Mouse (Mus musculus) gastrocnemius, adult 2 months (tissue): Measurements from ENCODE around the gene Zfp644. TPM values are rescaled to one million over a fixed set of nuclear protein-coding genes. Genes with fewer than 3 reads are reported as not detected.
A peak's percentile ranks its signal among the peaks of the same experiment; 100 is the strongest.

Source experiments
- DNase-seq: peaks from one replicate; pipeline ENCODE4 v3.0.0; 2022
- H3K27ac ChIP-seq: fragments of 200-600 bp; 2 replicates; pipeline ENCODE4 v1.8.1; 2022; ENCODE audit warnings: mild to moderate bottlenecking
- H3K4me3 ChIP-seq: fragments of 200-600 bp; 2 replicates; pipeline ENCODE4 v1.8.1; 2022; ENCODE audit warnings: mild to moderate bottlenecking, moderate library complexity
- CTCF ChIP-seq: fragments of 200-600 bp; IDR thresholded peaks from 2 replicates; pipeline ENCODE4 v1.8.1; 2022; ENCODE audit warnings: antibody characterized with exemption, mild to moderate bottlenecking, moderate library complexity
- intact Hi-C: fragments of 180-260 bp; cut with DNase I; formaldehyde crosslinking; loops from one replicate; pipeline ENCODE4 v1.15.1; 2025
- total RNA-seq, 2 experiments: library from RNA; stranded (reverse); gene quantifications; 2 replicates each; pipeline ENCODE4 v1.2.3; 2021

The Zfp644 gene
- total RNA-seq, 2 experiments from 2014 or later, result 51.2 to 55.7 TPM

- DNase-seq, result no peak
- H3K4me3 ChIP-seq, result no peak overlapping the region
- intact Hi-C loops, result no loop called here
- no peak overlapping the region for H3K27ac ChIP-seq
- no peak for TF ChIP-seq CTCF
Measured at GRCm38 (mm10) chr5:106612151-106612550, 84.9 kb downstream of the Zfp644 start.

- DNase-seq, result no peak
- no peak for TF ChIP-seq CTCF
- no peak within 1 kb of the TSS for H3K27ac ChIP-seq
- no peak within 1 kb of the TSS for H3K4me3 ChIP-seq
- intact Hi-C loops, result no loop called here
Measured at GRCm38 (mm10) chr5:106608798-106609197, 88.3 kb downstream of the Zfp644 start, which contains the start of gene Gm17304. Gene Gm17304 (plus strand): TSS chr5:106609098.

GRCm38 (mm10) chr5:106607081-106607480, 90.0 kb downstream of the Zfp644 start:
- no peak for TF ChIP-seq CTCF
- intact Hi-C loops, result no loop called here
- Histone ChIP-seq H3K4me3 (no peak overlapping the region), H3K27ac (no peak overlapping the region)
- DNase-seq, result no peak

DNA sequence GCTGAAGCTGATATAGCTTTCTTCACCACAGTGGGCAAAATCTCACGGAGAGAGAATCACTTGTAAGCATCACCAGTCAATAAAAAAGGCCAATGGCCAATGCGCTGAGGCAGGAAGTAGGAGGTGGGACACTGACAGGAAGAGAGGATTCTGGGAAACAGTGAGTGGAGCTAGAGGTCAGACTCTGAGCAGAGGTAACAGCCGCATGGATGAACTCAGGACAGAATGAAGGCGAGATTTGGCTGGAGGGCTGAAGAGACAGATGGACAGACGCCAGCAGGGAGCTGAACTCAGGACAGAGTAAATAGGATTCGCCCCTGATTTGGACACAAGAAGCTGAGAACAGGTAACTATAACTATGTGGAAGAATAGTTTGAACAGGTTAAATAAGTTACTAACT, 92.0 kb downstream of the Zfp644 start:
- no peak for TF ChIP-seq CTCF
- DNase-seq, result no peak
- intact Hi-C loops, result no loop called here
- H3K27ac ChIP-seq, result no peak overlapping the region
- no peak overlapping the region for H3K4me3 ChIP-seq

DNA sequence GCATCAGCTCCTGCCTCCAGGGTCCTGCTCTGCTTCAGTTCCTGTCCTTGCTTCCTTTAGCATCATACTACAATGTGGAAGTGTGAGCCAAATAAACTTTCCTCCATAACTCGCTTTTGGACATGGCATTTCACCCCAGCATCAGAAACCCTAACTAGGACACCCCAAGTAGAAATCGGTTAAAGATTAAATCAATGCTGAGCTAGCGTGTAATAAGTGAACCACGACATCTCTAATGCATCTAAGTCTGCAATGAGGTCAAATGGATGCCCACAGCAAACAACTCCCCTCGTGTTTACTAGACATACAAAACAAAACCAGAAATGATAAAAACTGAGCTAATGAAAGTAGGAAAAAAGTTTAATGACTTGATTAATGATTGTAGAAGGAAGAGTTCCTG, 92.7 kb downstream of the Zfp644 start:
- no peak for TF ChIP-seq CTCF
- no peak for DNase-seq
- Histone ChIP-seq H3K27ac (no peak overlapping the region), H3K4me3 (no peak overlapping the region)
- intact Hi-C loops, result no loop called here

DNA sequence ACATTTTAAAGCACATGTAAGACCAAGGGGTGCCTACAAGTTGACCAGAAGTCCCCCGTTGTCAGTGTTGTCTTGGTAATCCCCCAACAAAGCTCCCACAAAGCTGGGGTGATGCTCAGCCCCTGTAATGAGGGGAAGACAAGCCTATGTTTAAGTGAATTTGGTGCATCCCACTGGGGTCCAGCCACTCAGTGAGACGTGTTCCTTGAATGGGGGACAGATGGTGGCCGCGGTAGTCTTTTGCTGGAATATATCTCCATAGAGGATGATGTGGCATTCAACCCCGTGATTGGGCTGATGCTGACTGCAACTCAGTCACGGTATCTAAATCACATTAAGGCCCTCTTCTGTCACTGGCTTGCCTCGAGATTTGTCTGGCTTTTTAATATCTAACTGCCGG, 97.6 kb downstream of the Zfp644 start:
- Histone ChIP-seq H3K27ac (no peak overlapping the region), H3K4me3 (no peak overlapping the region)
- intact Hi-C loops, result no loop called here
- TF ChIP-seq CTCF, result no peak
- no peak for DNase-seq

DNA sequence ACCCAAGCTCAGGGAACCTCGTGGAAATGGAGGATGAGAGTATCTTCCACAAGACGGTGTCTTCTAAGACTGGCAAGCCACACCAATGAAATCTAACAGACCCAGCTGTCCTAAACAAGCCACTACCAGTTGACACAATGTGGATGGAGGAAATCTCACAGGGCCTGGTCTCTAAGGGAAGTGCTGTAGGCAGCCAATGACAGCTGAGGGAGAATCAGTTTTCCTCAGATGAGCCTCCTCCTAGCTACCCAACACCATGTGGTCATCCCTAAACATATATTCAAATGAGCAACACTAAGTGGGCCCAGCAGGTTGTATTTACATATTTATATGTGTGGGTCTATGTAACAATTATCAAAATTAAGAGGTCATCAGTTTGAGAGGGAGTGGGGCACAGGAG, 99.6 kb downstream of the Zfp644 start:
- intact Hi-C loops, result no loop called here
- no peak for TF ChIP-seq CTCF

GRCm38 (mm10) chr5:106594388-106594787, 102.7 kb downstream of the Zfp644 start:
- Histone ChIP-seq H3K27ac (no peak overlapping the region), H3K4me3 (no peak overlapping the region)
- no peak for TF ChIP-seq CTCF
- DNase-seq, result no peak
- intact Hi-C loops, result no loop called here

More for the DNA sequence above, 99.6 kb downstream of the Zfp644 start:
- Histone ChIP-seq H3K4me3 (no peak overlapping the region), H3K27ac (no peak overlapping the region)
- no peak for DNase-seq

- intact Hi-C loops, result no loop called here
- Histone ChIP-seq H3K4me3 (no peak overlapping the region), H3K27ac (no peak overlapping the region)
- no peak for DNase-seq
- TF ChIP-seq CTCF, result no peak
Measured at GRCm38 (mm10) chr5:106590686-106591085, 106.4 kb downstream of the Zfp644 start.

- H3K27ac ChIP-seq, result no peak overlapping the region
- no peak overlapping the region for H3K4me3 ChIP-seq
- DNase-seq, result no peak
- TF ChIP-seq CTCF, result no peak
- intact Hi-C loops, result no loop called here
Measured at GRCm38 (mm10) chr5:106589670-106590069, 107.4 kb downstream of the Zfp644 start.

DNA sequence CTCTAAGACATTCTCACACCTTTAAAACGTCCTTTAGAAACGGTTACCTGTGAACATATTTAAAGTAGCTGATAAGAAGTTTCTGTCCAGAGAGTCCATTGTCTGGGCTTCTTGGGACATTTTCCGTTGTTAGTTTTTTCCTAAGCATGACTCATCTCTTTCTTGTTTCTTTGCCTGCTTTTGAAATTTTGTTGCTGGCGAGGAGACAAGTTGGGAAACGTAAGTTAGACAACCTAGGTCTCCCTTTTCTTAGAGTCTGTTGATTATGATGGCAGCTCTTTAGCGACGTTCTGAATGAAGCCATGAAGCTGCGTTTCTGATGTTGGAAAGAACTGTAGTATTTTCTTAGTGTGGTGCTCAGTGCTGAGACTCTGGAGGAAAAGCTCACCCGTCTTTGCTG, 108.1 kb downstream of the Zfp644 start:
- TF ChIP-seq CTCF, result no peak
- H3K4me3 ChIP-seq, result no peak overlapping the region
- H3K27ac ChIP-seq, result no peak overlapping the region
- intact Hi-C loops, result no loop called here
- no peak for DNase-seq

- no peak overlapping the region for H3K27ac ChIP-seq
- no peak for DNase-seq
- TF ChIP-seq CTCF, result no peak
- intact Hi-C loops, result no loop called here
- no peak overlapping the region for H3K4me3 ChIP-seq
Measured at GRCm38 (mm10) chr5:106580943-106581342, 116.1 kb downstream of the Zfp644 start.

- Histone ChIP-seq H3K4me3 (no peak overlapping the region), H3K27ac (no peak overlapping the region)
- intact Hi-C loops, result no loop called here
- no peak for TF ChIP-seq CTCF
- DNase-seq, result no peak
Measured at GRCm38 (mm10) chr5:106577237-106577888, 119.7 kb downstream of the Zfp644 start.

- no peak overlapping the region for H3K27ac ChIP-seq
- peak overlapping the region; percentile 88 for H3K4me3 ChIP-seq
- no peak for TF ChIP-seq CTCF
- no peak for DNase-seq
- intact Hi-C loops, result no loop called here
Measured at GRCm38 (mm10) chr5:106575098-106575497, 122.0 kb downstream of the Zfp644 start.
